Mouse (Mus musculus): ENCODE measurements around the gene Usp9x. TPM values are rescaled to one million over a fixed set of nuclear protein-coding genes. Genes with fewer than 3 reads are reported as not detected.

Usp9x gene
- polyA plus RNA-seq, 1 experiment from 2014 or later, result 54.2 TPM

- no peak for ATAC-seq (replicated peaks; ENCODE audit: insufficient number of reproducible peaks, low FRiP score, low TSS enrichment)
- Histone ChIP-seq H3K4me1 (ENCODE audit: control insufficient read depth, insufficient read depth, low read length) (no peaks in the 10 kb centered on the region), H3K9ac (ENCODE audit: low read depth, low read length) (no peak overlapping the region), H3K4me2 (no peak overlapping the region), H3K27me3 (ENCODE audit: control insufficient read depth, insufficient read depth, low read length) (no peaks in the 10 kb centered on the region), H3K9me3 (replicated peaks; ENCODE audit: control insufficient read depth, low read length) (no peaks in the 10 kb centered on the region), H3K4me3 (ENCODE audit: low read depth, low read length) (no peak overlapping the region), H3K36me3 (ENCODE audit: control insufficient read depth, insufficient read depth, low read length) (no peaks in the 10 kb centered on the region), H3K27ac (ENCODE audit: low read depth, low read length) (no peak overlapping the region)
- WGBS (ENCODE audit: insufficient replicate concordance), result 67% methylated on average over 7 of the region's 9 CpGs
These were observed 6.9 kb upstream of the Usp9x start for GRCm38 (mm10) chrX:13064273-13064925.

- ATAC-seq (replicated peaks; ENCODE audit: insufficient number of reproducible peaks, low FRiP score, low TSS enrichment), result no peak
- H3K36me3 ChIP-seq (ENCODE audit: control insufficient read depth, insufficient read depth, low read length), result no peaks in the 10 kb centered on the region
- H3K9ac ChIP-seq (ENCODE audit: low read depth, low read length), result 0 out of 2 replicates have a peak overlapping the region, but pooled peaks have one; percentile 46
- H3K4me3 ChIP-seq (ENCODE audit: low read depth, low read length), result peak overlapping the region; percentile 74
- H3K27ac ChIP-seq (ENCODE audit: low read depth, low read length), result peak overlapping the region; percentile 94
- whole genome bisulfite sequencing (ENCODE audit: insufficient replicate concordance), result 28% methylated on average over 8 of the region's 8 CpGs
- H3K9me3 ChIP-seq (replicated peaks; ENCODE audit: control insufficient read depth, low read length), result no peaks in the 10 kb centered on the region
- no peaks in the 10 kb centered on the region; the same call in 1 of the 2 replicates for H3K4me1 ChIP-seq (ENCODE audit: control insufficient read depth, insufficient read depth, low read length)
- peak overlapping the region; percentile 52 for H3K4me2 ChIP-seq
- H3K27me3 ChIP-seq (ENCODE audit: control insufficient read depth, insufficient read depth, low read length), result peaks cover 14% of the 10 kb centered on the region
These were observed 1.1 kb upstream of the Usp9x start for GRCm38 (mm10) chrX:13070206-13070572.

GRCm38 (mm10) chrX:13070573-13071240 is 591 bp upstream of the Usp9x start:
- peak overlapping the region; percentile 74 for H3K4me3 ChIP-seq (ENCODE audit: low read depth, low read length)
- WGBS (ENCODE audit: insufficient replicate concordance), result 17% methylated on average over 30 of the region's 35 CpGs
- no peaks in the 10 kb centered on the region; the same call in 1 of the 2 replicates for H3K4me1 ChIP-seq (ENCODE audit: control insufficient read depth, insufficient read depth, low read length)
- peak overlapping the region; percentile 52 for H3K4me2 ChIP-seq
- peaks cover 14% of the 10 kb centered on the region for H3K27me3 ChIP-seq (ENCODE audit: control insufficient read depth, insufficient read depth, low read length)
- peak overlapping the region; percentile 94 for H3K27ac ChIP-seq (ENCODE audit: low read depth, low read length)
- no peaks in the 10 kb centered on the region for H3K9me3 ChIP-seq (replicated peaks; ENCODE audit: control insufficient read depth, low read length)
- peak; percentile 75 for ATAC-seq (replicated peaks; ENCODE audit: insufficient number of reproducible peaks, low FRiP score, low TSS enrichment)
- H3K36me3 ChIP-seq (ENCODE audit: control insufficient read depth, insufficient read depth, low read length), result no peaks in the 10 kb centered on the region
- peak overlapping the region; percentile 69 for H3K9ac ChIP-seq (ENCODE audit: low read depth, low read length)

- no peaks in the 10 kb centered on the region for H3K9me3 ChIP-seq (replicated peaks; ENCODE audit: control insufficient read depth, low read length)
- H3K9ac ChIP-seq (ENCODE audit: low read depth, low read length), result peak overlapping the region; percentile 84
- peak; percentile 56 for ATAC-seq (replicated peaks; ENCODE audit: insufficient number of reproducible peaks, low FRiP score, low TSS enrichment)
- peak overlapping the region; percentile 62 for H3K4me2 ChIP-seq
- peaks cover 14% of the 10 kb centered on the region for H3K27me3 ChIP-seq (ENCODE audit: control insufficient read depth, insufficient read depth, low read length)
- peak overlapping the region; percentile 94 for H3K27ac ChIP-seq (ENCODE audit: low read depth, low read length)
- 13% methylated on average over 56 of the region's 67 CpGs for WGBS (ENCODE audit: insufficient replicate concordance)
- H3K4me3 ChIP-seq (ENCODE audit: low read depth, low read length), result peak overlapping the region; percentile 74
- H3K36me3 ChIP-seq (ENCODE audit: control insufficient read depth, insufficient read depth, low read length), result no peaks in the 10 kb centered on the region
- H3K4me1 ChIP-seq (ENCODE audit: control insufficient read depth, insufficient read depth, low read length), result no peaks in the 10 kb centered on the region; the same call in 1 of the 2 replicates
These were observed 620 bp downstream of the Usp9x start for GRCm38 (mm10) chrX:13071776-13072460.

- peak overlapping the region; percentile 94 for H3K27ac ChIP-seq (ENCODE audit: low read depth, low read length)
These were observed 1.2 kb downstream of the Usp9x start for GRCm38 (mm10) chrX:13072461-13072982.

GRCm38 (mm10) chrX:13085621-13086020 is 14.3 kb downstream of the Usp9x start:
- H3K36me3 ChIP-seq (ENCODE audit: control insufficient read depth, insufficient read depth, low read length), result no peaks in the 10 kb centered on the region
- no peak overlapping the region for H3K27ac ChIP-seq (ENCODE audit: low read depth, low read length)
- WGBS (ENCODE audit: insufficient replicate concordance), result 69% methylated on average over 1 of the region's 1 CpGs
- no peaks in the 10 kb centered on the region for H3K27me3 ChIP-seq (ENCODE audit: control insufficient read depth, insufficient read depth, low read length)
- no peak overlapping the region for H3K9ac ChIP-seq (ENCODE audit: low read depth, low read length)
- no peak overlapping the region for H3K4me2 ChIP-seq
- ATAC-seq (replicated peaks; ENCODE audit: insufficient number of reproducible peaks, low FRiP score, low TSS enrichment), result no peak
- no peaks in the 10 kb centered on the region for H3K9me3 ChIP-seq (replicated peaks; ENCODE audit: control insufficient read depth, low read length)
- no peak overlapping the region for H3K4me3 ChIP-seq (ENCODE audit: low read depth, low read length)
- no peaks in the 10 kb centered on the region for H3K4me1 ChIP-seq (ENCODE audit: control insufficient read depth, insufficient read depth, low read length)

More at GRCm38 (mm10) chrX:13072461-13072982, 1.2 kb downstream of the Usp9x start:
- Histone ChIP-seq H3K4me3 (ENCODE audit: low read depth, low read length) (peak overlapping the region; percentile 74), H3K4me2 (peak overlapping the region; percentile 62), H3K27me3 (ENCODE audit: control insufficient read depth, insufficient read depth, low read length) (peaks cover 14% of the 10 kb centered on the region), H3K36me3 (ENCODE audit: control insufficient read depth, insufficient read depth, low read length) (no peaks in the 10 kb centered on the region), H3K9ac (ENCODE audit: low read depth, low read length) (peak overlapping the region; percentile 84), H3K4me1 (ENCODE audit: control insufficient read depth, insufficient read depth, low read length) (no peaks in the 10 kb centered on the region; the same call in 1 of the 2 replicates), H3K9me3 (replicated peaks; ENCODE audit: control insufficient read depth, low read length) (no peaks in the 10 kb centered on the region)
- ATAC-seq (replicated peaks; ENCODE audit: insufficient number of reproducible peaks, low FRiP score, low TSS enrichment), result peak; percentile 33
- WGBS (ENCODE audit: insufficient replicate concordance), result 7% methylated on average over 32 of the region's 73 CpGs

- Histone ChIP-seq H3K36me3 (ENCODE audit: control insufficient read depth, insufficient read depth, low read length) (no peaks in the 10 kb centered on the region), H3K4me1 (ENCODE audit: control insufficient read depth, insufficient read depth, low read length) (no peaks in the 10 kb centered on the region), H3K27me3 (ENCODE audit: control insufficient read depth, insufficient read depth, low read length) (no peaks in the 10 kb centered on the region), H3K27ac (ENCODE audit: low read depth, low read length) (no peak overlapping the region), H3K9ac (ENCODE audit: low read depth, low read length) (no peak overlapping the region), H3K4me3 (ENCODE audit: low read depth, low read length) (no peak overlapping the region), H3K9me3 (replicated peaks; ENCODE audit: control insufficient read depth, low read length) (no peaks in the 10 kb centered on the region), H3K4me2 (no peak overlapping the region)
- WGBS (ENCODE audit: insufficient replicate concordance), result 83% methylated on average over 1 of the region's 1 CpGs
- no peak for ATAC-seq (replicated peaks; ENCODE audit: insufficient number of reproducible peaks, low FRiP score, low TSS enrichment)
These were observed 25.7 kb downstream of the Usp9x start for GRCm38 (mm10) chrX:13096985-13097384.

GRCm38 (mm10) chrX:13206514-13206913 is 135.2 kb downstream of the Usp9x start:
- no peaks in the 10 kb centered on the region for H3K4me1 ChIP-seq (ENCODE audit: control insufficient read depth, insufficient read depth, low read length)
- H3K9ac ChIP-seq (ENCODE audit: low read depth, low read length), result no peak overlapping the region
- H3K27me3 ChIP-seq (ENCODE audit: control insufficient read depth, insufficient read depth, low read length), result 0 out of 2 replicates have a peak, but pooled peaks cover 4% of the 10 kb centered on the region
- no peak for ATAC-seq (replicated peaks; ENCODE audit: insufficient number of reproducible peaks, low FRiP score, low TSS enrichment)
- WGBS (ENCODE audit: insufficient replicate concordance), result 22% methylated on average over 7 of the region's 7 CpGs
- H3K9me3 ChIP-seq (replicated peaks; ENCODE audit: control insufficient read depth, low read length), result no peaks in the 10 kb centered on the region
- H3K27ac ChIP-seq (ENCODE audit: low read depth, low read length), result no peak overlapping the region
- H3K4me3 ChIP-seq (ENCODE audit: low read depth, low read length), result no peak overlapping the region
- H3K4me2 ChIP-seq, result no peak overlapping the region
- H3K36me3 ChIP-seq (ENCODE audit: control insufficient read depth, insufficient read depth, low read length), result no peaks in the 10 kb centered on the region
